ENCODE assay signal across 8 mouse cellular contexts in genomic region chr6:47243863-47244606, GRCm38 (mm10).
A peak's percentile ranks its signal among the peaks of the same experiment; 100 is the strongest.
DNase-seq lines count a peak whose midpoint lies in the region; ATAC-seq lines count a peak whose summit lies in the region.

No protein-coding gene starts in this region.

- no peaks in the 10 kb centered on the region for H3K9me3 ChIP-seq in hindbrain, embryonic 13.5 days

- ATAC-seq in hindbrain, embryonic 13.5 days (ENCODE audit: low FRiP score) = peak; percentile 91

- peak; percentile 42 for DNase-seq in left cerebral cortex, adult 11 months (ENCODE audit: low spot score)
- DNase-seq in left cerebral cortex, postnatal 4 days = no peak
- peak; percentile 84 for DNase-seq in embryo, embryonic 9.5 days (ENCODE audit: extremely low spot score)
- DNase-seq in left cerebral cortex, adult 18-20 months (ENCODE audit: low spot score in 2 of 2) = peak; percentile 9 to 15
- DNase-seq in mesoderm, embryonic 11.5 days (ENCODE audit: low read depth, low spot score) = peak; percentile 92
- peak; percentile 24 for DNase-seq in skeletal muscle tissue, adult 2 months (ENCODE audit: low read depth, low spot score)
- no peak for DNase-seq in spleen, postnatal 36 days (ENCODE audit: low spot score in 2 of 2)

- peak overlapping the region; percentile 87 for H3K27ac ChIP-seq in hindbrain, embryonic 13.5 days

- peak overlapping the region; percentile 54 for H3K4me2 ChIP-seq in hindbrain, embryonic 13.5 days

- peak overlapping the region; percentile 68 for H3K9ac ChIP-seq in hindbrain, embryonic 13.5 days

- H3K4me1 ChIP-seq in hindbrain, embryonic 13.5 days (replicated peaks) = peaks cover 37% of the 10 kb centered on the region

- H3K4me3 ChIP-seq in hindbrain, embryonic 13.5 days = peak overlapping the region; percentile 44

- intact Hi-C loops in left cerebral cortex, postnatal 4 days (cut with DNase I) = no loop called here

- no peaks in the 10 kb centered on the region for H3K27me3 ChIP-seq in hindbrain, embryonic 13.5 days

- WGBS in hindbrain, embryonic 13.5 days = 15% methylated on average over 6 of the region's 6 CpGs

- H3K36me3 ChIP-seq in hindbrain, embryonic 13.5 days = no peaks in the 10 kb centered on the region

Comparison
In these comparisons a context has a peak if more than half of its experiments do, and no peak if none do; other contexts are left out.
1. DNase-seq: peak in left cerebral cortex, adult 11 months (single experiment), embryo, embryonic 9.5 days (single experiment), left cerebral cortex, adult 18-20 months (2 of 2), mesoderm, embryonic 11.5 days (single experiment) and skeletal muscle tissue, adult 2 months (single experiment); none in left cerebral cortex, postnatal 4 days (single experiment) and spleen, postnatal 36 days (0 of 2).